Mouse (Mus musculus): ENCODE data around the gene Tmbim6.

Gene Tmbim6

DNA sequence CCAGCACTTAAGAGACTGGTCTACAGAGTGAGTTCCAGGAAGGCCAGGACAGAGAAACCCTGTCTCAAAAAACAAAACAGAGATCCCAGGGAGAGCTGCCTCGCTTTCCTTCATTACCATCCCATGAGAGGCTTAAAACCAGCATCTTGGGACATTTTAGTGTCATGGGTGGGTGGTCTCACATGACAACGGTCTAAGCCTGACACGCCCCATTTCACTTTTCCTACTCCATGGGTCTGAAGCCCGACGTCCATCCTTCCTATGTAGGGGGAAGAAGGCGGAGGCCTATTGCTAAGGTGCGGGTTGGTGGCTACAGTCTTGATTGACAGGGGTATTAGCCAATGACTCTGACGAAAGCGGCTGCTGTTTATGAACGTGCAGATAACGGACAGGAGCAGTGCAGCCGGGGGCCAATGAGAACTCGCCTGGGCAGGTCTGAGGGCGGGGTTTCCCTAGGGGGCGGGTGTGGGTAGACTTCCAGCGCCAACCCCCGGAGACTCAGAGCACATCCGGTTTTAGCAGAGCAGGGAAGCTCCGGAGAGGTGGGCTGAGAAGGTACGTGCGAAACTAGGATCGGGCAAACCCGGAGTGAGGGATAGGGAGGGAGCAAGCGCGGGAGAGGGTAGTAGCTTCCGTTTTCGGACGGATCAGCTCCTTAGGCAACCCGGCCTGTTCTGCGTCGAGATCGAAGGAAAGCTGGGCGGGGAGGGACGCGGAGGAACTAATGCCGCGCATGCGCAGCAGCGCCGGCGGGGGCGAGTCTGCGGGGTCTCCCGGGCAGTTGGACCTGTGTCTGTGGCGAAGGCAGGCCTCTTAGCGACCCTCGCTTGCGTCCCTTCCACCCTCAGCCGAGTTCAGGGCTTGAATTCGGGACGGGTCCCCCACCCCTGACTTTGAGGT, at the start of gene Tmbim6:
Gene Tmbim6 (plus strand): TSS at position 397 of the 900 bp plus-strand sequence.
- peak; percentile 97 to 98 for DNase-seq

DNA sequence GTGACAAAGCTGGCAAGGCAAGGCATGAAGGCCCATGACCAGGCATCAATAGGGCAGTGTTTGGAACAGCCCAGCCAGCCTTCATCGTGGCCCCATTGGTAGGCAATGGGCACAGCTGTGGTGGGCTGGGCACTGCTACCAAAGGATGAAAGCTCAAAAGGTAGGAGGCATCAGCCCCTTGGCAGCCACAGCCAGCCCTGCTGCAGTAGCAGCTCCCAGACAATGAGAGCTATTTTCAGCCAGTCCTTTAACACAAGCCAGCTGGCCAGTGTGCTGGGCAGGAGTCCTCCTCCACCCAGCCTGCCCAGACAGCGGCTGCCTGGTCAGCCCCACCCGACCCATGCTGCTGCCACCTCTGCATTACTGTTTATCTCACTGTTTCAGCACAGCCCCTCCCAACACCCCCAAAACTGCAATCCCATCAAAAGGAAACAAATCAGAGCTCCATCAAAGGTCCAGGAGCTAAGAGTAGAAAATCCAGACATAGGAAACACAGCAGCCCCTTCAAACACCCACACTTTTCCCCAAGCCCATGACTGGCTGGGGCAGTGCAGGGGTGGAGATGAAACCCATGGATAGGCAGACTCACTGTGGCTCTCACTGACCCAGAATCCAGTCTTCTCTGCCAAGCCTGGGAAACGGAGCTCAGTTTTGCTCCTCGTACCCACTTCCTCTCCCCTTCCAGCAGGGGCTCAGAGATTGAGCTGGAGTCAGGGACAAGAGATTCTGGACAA, 49.1 kb upstream of the Tmbim6 start:
- DNase-seq: no peak

DNA sequence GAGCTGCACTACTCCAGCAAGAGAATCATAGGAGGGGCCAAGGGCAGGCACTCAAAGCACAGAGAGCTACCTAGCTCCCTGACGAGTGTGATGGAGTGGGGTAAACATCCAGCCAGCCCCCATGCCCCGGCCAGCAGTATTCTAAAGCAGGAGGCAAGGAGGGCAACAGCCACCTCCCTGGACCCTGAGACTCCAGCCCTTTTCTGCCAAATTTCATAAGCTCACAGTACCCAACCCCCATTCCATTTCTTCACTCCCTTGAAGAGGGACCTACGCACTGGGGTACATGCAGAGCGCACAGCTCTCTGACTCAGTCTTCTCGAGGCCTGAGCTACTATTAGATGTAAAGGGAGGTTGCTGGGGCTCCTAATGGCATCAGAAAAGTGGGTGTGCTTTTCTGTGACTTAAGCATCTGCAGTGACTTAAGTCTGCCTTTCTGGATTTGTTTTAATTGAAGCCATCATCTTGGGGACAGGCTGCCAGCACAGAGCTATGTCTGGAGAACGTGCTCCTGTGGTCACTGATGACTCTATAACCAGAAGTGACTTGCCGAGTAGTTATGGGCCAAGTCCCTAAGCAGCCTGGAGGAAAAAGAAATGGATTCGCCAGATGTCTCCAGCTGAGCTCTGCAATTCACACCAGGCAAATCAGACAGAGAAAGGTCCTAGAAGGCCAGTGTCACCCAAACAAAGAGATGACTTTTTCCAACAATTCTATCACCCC, 48.4 kb upstream of the Tmbim6 start:
- DNase-seq: no peak

DNA sequence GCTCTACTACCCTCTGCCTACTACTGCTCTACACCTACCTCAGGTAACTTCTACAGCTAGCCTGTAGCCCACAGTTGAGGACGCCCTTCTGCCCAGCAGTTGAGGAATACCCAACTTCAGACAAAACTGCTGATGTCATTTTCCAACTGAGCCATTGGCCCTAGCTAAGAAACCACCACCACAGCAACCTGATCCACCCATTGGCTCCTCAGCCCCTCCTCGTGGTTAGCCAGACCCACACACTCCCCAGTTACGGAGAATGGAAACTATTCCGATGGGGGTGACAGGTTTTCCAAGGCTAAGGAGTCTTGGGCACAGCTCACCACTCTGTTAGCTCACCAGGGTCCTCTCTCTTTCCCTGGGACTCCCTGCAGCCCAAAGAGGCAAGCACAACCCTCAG, 47.7 kb upstream of the Tmbim6 start:
- DNase-seq: no peak

DNA sequence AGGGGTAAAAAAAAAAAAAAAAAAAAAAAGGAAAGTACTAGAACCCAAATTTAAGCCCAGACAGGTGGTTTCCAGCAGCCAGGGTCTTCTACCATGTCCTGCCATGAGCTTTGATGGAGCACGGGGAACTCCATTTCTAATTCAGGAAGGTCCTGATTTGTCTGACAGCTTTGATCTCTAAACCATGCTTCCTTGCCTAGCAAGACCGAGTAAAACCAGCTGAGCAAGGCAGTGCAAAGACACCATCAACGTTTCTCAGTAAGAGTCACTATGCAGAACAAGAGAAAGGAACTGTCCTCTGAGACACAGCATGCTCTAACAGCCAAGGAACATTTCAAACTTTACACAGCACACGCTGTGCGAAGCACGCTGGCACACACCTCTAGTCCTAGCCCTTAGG, 41.1 kb upstream of the Tmbim6 start:
- no peak for DNase-seq

DNA sequence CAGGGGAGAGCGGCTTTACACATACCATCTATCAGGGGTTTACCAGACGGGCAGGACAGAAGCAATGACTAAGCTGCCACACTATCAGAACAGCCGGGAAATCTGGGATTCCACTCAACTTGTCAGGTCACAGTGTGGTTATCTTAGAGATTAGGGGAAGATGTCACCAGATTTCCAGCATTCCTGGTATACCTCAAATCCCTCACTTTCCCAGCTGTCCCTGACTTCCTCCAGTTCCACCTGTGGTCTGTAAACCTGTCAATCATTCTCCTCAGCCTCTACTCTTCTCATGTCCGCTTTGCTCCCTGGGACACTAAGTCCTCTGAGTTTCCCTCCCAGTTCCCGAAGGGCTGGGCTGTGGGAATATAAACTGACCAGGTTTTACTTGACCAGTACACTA, 40.4 kb upstream of the Tmbim6 start:
- DNase-seq: no peak

DNA sequence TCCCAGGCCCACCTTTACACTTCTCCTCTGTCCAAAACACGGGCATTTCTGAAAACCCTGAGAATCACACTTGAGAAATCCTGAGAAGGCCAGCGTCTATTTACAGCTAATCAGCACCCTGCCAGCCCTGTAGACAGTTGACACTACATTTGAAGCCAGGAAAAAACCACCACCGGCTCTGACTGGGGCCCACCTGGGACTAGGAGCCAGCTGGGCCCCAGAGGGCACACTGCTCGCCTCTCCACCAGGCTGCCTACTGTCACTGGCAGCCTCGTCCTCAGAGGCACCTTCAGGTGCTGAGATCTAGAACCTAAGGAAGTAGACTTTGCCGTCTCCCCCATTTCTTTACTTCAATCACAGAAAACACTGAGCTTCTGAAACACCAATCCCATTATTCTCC, 37.0 kb upstream of the Tmbim6 start:
- DNase-seq: no peak

DNA sequence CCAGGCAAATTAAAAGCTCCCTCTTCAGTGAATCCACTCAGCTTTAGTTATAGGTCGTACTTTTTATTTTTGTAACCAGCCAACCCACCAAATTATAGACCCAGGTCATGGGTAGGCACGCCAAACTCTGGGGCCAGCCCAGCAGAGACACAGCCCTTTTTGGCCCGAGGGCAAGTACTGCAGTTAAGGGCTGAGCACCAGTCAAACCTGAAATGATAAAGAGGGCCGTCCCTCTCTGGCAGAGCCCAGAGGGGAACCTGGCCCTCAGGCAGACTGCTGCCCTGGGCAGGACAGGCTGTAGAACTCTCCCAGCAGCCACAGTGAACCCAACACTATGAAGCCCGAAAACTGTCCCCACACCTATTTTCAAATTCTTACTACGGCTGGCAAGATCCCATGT, 36.2 kb upstream of the Tmbim6 start:
- no peak for DNase-seq

DNA sequence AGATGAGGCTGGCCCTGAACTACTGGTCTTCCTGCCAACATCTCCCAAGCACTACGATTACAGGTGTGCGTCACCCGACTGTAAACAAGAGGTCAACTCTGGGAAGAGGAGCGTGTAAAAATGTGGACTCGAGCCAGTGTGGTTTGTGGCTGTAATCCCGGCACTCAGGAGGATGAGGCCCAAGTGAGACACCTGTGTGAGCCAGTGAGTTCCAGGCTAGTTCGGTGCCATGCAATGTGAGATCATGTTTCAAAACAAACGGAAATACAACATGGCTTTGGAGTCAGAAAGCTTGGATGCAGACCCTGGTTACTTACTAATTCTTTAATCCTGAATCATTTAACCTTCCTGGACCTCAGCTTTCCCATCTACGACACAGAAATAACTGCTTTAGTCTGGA, 33.7 kb upstream of the Tmbim6 start:
- no peak for DNase-seq

DNA sequence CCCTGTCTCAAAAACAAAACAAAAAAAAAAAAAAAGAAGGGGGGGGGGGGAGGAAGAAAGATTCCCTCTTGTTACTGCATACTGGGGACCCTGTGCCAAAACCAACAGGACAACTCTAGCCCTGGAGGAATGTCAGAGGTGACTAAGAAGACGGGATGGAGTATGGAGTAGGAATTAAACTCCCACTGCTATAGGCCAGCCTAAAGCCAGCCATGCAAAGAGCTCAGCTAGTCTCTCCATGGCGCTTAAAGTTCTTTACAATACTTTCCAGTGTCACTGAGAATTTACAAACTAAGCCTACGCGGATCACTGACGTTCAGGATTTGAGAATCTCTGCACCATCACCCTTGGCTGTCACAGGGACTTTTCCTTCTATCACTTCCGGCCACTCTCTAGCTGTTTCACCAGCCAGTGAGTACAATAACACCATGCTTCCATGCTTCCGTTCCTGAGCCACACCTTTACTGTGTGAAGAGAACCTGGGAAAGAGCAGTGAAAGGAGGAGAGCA, 28.6 kb upstream of the Tmbim6 start:
- DNase-seq: no peak

DNA sequence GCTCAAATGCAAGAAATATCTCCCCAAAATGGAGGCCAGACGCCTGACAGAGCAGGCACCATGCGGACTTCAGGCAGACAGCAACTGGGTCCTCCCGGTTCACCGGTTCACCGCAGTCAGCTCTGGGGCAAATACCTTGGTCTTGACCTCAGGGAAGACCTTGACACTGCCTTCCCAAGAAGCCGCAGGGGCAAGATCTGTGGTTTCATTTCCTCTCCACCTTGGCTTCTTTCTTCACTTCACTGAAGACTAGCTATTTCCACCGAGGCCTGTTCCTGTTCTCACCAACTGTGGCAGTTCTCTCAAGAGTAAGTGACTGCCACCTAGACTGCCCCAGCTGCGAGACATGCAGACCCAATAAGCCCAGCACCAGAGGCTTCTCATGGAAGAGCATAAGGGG, 27.8 kb upstream of the Tmbim6 start:
- DNase-seq: peak; percentile 48 to 66

DNA sequence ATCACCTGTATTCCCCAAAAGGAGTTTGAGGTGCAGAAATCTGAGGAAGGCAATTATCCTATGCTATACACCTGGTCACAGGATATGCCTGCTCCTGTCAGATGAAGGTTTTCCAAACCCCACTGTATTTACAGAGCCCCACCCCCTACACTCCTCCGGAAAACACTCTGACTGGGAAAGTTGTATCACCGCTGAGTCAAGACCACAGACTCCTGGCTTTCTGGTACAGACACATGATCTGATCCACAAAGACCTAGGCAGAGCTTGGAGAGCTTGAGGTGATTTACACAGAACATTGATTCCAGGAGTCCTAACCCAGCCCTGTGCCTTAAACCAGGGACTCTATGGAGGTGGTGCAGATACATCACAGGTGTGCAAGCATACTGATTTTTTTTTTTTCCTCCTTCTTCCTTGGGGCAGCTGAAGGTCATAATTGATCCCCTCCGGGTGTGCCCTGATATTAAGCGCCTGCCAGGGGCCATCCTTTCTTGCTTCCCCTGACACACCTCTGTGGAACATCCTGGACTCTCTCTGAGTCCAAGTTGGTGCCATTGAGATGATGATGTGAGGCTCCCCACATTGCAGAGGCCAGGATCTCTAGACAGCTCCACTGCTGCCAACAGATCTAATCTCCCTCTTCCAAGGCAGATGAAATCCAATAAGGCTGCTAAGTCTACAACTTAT, 24.0 kb upstream of the Tmbim6 start:
- no peak for DNase-seq

DNA sequence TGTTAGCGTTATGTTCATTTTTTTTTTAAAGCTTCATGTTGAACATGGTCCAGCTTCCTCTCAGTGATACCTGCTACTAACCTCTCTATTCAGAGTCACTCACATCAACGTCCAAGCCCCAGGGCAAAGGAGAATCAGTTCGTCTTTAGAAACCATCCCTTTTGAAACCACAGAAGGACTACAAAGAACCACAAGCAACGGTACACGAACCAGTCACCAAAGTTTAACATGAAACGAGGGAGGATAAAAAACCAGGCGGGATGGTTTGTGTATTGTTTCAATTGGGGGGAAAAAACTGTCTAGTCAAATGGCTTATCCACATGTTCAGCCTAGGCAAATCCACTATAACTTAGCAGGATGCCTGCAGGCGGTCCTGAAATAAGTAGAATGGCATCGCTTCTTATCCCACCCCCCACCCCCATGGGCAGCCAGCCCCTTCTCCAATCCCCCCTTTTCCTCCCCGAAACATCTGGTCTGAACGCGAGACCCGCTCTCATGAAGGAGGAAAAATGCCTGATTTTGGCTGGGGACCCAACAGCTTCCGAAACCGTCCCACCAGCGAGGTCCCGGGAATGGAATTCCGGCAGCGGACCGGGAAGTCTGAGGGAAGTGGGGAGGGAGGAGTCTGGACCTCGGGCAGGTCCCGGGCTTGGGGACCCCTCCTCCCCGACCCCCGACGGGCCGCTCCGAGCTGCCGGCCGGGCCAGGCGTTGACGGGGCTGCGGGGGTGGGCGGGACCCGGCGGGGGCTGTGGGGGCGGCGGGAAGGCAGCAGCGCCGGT, 23.1 kb upstream of the Tmbim6 start:
- DNase-seq: no peak

DNA sequence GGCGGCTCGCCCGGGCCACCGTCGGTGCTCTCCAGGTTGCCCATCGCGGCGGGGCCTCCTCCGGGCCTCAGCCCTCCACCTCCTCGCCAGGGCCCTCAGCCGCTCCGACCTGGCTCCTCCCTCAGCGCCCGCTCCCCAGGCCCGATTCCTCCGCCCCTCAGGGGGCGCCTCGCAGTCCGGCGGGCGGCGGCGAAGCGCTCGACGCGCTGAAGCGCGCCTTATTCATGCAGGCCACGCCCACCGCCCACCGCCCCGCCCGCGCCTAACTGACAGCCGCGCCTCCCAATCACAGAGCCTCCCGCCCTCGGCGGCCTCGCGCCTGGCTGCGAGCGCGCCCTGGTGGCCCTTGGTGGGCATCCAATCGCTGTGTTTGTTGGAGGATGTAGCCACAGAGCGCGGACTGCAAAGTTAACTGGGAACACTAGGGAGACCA, 22.4 kb upstream of the Tmbim6 start, which contains the start of gene Fmnl3:
Gene Fmnl3 (minus strand): TSS at position 224 of the 433 bp plus-strand sequence.
- DNase-seq: peak; percentile 96 to 100

DNA sequence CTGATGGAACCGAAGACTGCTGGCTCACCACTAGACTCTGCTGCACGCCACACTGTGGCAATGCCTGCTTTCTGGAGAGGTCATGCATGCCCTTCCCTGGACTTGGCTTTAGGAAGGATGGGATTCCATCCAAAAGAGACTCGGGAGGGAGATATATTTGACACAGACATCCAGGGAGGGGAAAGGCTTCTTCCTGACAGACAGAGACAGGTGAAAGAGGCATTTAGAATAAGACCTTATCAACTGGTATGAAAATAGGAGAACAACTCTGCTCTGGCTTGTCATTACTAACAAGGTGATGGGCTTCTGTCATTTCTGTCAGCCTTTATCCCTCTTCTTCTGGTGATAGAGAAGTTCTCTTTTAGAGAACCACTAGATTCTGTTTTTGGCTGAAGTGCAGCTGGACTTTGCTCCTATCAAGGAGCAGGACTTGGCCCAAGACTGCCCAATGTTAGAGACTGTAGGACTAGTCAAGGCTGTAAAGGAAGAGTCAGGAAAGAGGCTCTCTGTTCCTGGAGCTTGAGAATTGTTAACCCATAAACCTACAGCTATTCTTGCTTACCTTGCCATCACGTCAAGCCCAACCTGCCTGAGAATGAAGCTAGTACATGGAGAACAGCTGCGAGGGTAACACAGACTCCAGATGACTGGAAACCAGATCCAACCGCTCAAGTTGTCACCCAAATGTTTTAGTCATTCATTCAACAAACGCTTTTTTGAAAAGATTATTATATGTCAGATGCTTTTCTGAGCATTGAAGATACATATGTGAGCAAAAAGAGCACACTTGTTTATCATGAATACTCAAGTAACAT, 20.9 kb upstream of the Tmbim6 start:
- DNase-seq: no peak

DNA sequence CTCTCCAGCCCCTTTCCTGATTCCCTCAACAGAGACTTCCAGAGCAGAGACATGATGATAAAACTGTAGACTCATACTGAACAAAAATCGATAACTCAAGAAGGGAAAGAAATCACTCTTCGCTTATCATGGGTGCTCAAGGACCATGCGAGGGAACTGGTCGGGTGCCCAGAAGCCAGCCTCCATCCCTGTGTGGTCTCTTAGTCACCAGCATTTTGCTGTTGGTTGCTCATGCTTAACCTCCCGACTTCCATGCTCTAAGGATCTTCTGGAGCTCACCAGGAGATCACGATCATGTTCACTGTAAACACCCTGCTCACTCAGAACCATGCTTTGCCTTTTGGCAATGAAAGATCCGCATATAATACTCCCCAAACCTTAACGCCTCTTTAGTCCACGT, 19.9 kb upstream of the Tmbim6 start:
- DNase-seq: no peak

DNA sequence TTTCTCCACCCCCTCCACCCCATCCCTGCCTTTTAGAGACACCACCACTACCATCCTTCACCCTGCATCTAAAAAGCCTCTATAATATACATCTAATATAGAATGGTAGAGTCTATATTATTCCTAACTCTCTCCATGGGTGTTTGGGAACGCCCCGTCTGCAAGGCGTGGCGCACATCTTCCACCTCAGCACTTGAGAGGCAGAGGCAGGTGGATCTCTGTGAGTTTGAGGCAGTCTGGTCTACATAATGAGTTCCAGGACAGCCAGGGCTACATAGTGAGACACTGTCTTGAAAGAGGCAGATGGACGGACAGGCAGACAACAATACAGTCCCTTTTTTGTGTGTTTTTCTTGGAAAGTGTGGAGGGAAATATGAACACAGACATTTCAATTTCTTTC, 17.6 kb upstream of the Tmbim6 start:
- no peak for DNase-seq

DNA sequence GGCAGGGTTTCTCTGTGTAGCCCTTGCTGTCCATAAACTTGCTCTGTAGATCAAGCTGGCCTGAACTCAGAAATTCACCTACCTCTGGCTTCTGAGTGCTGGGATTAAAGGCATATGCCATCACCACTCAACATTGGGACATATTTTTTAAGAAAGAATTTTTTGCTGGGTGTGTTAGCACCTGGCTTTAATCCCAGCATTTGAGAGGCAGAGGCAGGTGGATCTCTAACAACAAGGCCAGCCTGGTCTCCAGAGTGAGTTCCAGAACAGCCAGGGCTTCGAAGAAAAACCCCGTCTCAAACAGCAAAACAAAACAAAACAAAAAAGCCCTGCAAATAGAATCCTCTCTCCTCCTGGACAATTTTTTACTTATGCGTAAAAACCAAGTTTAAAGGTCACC, 17.1 kb upstream of the Tmbim6 start:
- DNase-seq: no peak

DNA sequence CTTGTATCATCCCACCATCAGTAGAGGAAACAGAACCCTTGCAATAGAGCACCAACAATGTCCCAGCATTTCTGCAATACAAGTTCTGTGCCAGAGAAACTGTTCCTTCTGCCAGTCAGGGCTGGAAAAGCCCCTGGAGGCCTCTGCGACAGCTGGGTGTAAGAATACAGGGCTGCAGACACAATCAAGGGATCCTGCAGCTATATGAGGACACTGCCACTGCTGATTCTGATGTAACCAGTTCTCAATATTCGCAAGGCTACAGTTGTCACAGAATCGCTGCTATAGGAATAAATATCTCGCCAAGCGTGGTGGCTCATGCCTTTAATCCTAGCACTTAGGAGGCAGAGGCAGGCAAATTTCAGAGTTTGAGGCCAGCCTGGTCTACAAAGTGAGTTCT, 16.4 kb upstream of the Tmbim6 start:
- DNase-seq: no peak

DNA sequence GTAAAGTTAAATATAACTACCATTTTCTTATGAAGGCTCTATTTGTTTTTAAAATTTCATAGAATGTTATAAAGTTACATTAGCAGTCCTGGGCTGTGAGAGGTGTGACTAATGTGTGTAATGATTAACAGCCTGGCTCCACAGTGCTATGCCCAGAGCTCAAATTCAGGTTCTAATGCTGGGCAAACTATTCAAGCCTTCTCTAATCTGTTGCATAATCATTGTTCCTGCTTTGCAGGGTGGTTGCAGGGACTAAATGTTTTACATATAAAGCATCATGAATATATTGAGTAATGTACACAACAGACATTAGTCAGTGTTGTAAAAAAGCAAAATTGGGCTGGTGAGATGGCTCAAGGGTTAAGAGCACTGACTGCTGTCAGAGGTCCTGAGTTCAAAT, 9.8 kb upstream of the Tmbim6 start:
- DNase-seq: no peak

DNA sequence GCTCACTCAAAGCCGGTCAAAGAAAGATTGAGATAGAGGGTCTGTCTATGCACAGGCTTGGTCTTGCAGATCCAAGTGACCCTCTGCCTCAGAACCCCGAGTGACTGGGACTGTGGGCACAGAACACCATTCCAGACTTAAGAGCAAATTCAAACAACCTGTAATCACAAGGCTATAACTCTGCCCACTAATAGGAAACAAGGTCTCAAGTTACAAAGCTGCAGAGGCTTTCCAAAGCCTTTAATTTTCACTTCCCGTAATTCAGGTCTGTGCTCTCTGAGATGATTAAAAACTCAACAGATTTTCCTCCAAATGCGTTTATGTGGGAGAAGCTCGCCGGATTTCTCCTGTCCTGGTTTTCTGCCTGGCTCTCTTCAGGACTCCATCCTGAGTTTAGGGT, 8.6 kb upstream of the Tmbim6 start:
- DNase-seq: no peak

Measured in spleen, adult 18-20 months (tissue).